Mouse (Mus musculus) liver, embryonic 11.5 days (tissue): ENCODE data around the gene Dusp28. TPM values are rescaled to one million over a fixed set of nuclear protein-coding genes. Genes with fewer than 3 reads are reported as not detected.
"Not testable (repeated sequence)": the region's sequence is repeated elsewhere in the genome, so short reads cannot be mapped to it uniquely, and the experiment has no call there.

Source experiments
- ATAC-seq: fragments of 200-750 bp; cut with Nextera tagmentation; replicated peaks from 2 replicates; pipeline ENCODE4 v1.8.0; 2017; ENCODE audit warnings: moderate number of reproducible peaks, mild to moderate bottlenecking, moderate TSS enrichment, moderate library complexity; ENCODE audit not compliant: low FRiP score
- DNase-seq: peaks from one replicate; pipeline ENCODE4 v3.0.0-alpha.2; 2017; ENCODE audit warnings: low spot score
- H3K27ac ChIP-seq: fragments of 300-500 bp; sonication (generic); 2 replicates; pipeline ENCODE4 v1.5.1; 2014; ENCODE audit warnings: mild to moderate bottlenecking, low read depth, low read length, control low read depth
- H3K27me3 ChIP-seq: fragments of 300-500 bp; sonication (generic); replicated peaks from 2 replicates; pipeline ENCODE4 v1.6.1; 2014; ENCODE audit warnings: low read length, mixed read lengths; ENCODE audit not compliant: control insufficient read depth, insufficient read depth
- H3K36me3 ChIP-seq: fragments of 300-500 bp; sonication (generic); 2 replicates; pipeline ENCODE4 v1.6.1; 2014; ENCODE audit warnings: mild to moderate bottlenecking, low read length, moderate library complexity, mixed read lengths; ENCODE audit not compliant: control insufficient read depth, insufficient read depth
- H3K4me1 ChIP-seq: fragments of 300-500 bp; sonication (generic); replicated peaks from 2 replicates; pipeline ENCODE4 v1.6.1; 2014; ENCODE audit warnings: low read length, mixed read lengths; ENCODE audit not compliant: control insufficient read depth, insufficient read depth
- H3K4me2 ChIP-seq: fragments of 300-500 bp; sonication (generic); 2 replicates; pipeline ENCODE4 v1.6.1; 2014; ENCODE audit warnings: mild to moderate bottlenecking, control low read depth, moderate library complexity
- H3K4me3 ChIP-seq: fragments of 300-500 bp; sonication (generic); 2 replicates; pipeline ENCODE4 v1.5.1; 2014; ENCODE audit warnings: low read depth, low read length, control low read depth
- H3K9ac ChIP-seq: fragments of 300-500 bp; sonication (generic); 2 replicates; pipeline ENCODE4 v1.6.1; 2014; ENCODE audit warnings: low read depth, low read length, control low read depth
- H3K9me3 ChIP-seq: fragments of 300-500 bp; sonication (generic); 2 replicates; pipeline ENCODE4 v1.6.1; 2016; ENCODE audit warnings: low read length, inconsistent platforms, mixed read lengths; ENCODE audit not compliant: control insufficient read depth
- WGBS: fragments of 180-500 bp; shearing (Covaris S2); extraction: QIAGEN DNeasy Blood & Tissue Kit; methylation state at CpG from one replicate; pipeline ENCODE4 v1.1.7; 2014; 5-methylcytosine and 5-hydroxymethylcytosine counted together
- polyA plus RNA-seq: library from polyadenylated mRNA; unstranded; fragments of >200 nt; fragmentation: Nextera tagmentation; extraction: Ambion mirVana; gene quantifications from 2 replicates; pipeline ENCODE4 v1.2.1, GENCODE M21; 2014

Dusp28 gene
- polyA plus RNA-seq, 1 experiment from 2014 or later, result 10.7 TPM

GRCm38 (mm10) chr1:92943219-92943989 is 36.6 kb downstream of the Dusp28 start:
- 93% methylated on average over 19 of the region's 19 CpGs for WGBS
- Histone ChIP-seq H3K27ac (no peak overlapping the region), H3K4me3 (no peak overlapping the region), H3K9me3 (no peaks in the 10 kb centered on the region), H3K27me3 (no peaks in the 10 kb centered on the region), H3K9ac (no peak overlapping the region), H3K36me3 (peaks cover 17% of the 10 kb centered on the region), H3K4me2 (no peak overlapping the region), H3K4me1 (no peaks in the 10 kb centered on the region)
- no peak for DNase-seq
- no peak for ATAC-seq

GRCm38 (mm10) chr1:92947966-92948365 is 41.2 kb downstream of the Dusp28 start:
- no peak for ATAC-seq
- H3K36me3 ChIP-seq, result peaks cover 9% of the 10 kb centered on the region

GRCm38 (mm10) chr1:92949426-92949825 is 42.6 kb downstream of the Dusp28 start:
- no peaks in the 10 kb centered on the region for H3K4me1 ChIP-seq
- H3K9me3 ChIP-seq, result no peaks in the 10 kb centered on the region
- no peaks in the 10 kb centered on the region for H3K27me3 ChIP-seq
- DNase-seq, result no peak
- H3K4me2 ChIP-seq, result no peak overlapping the region
- no peak overlapping the region for H3K4me3 ChIP-seq
- no peak overlapping the region for H3K27ac ChIP-seq
- H3K36me3 ChIP-seq, result peaks cover 9% of the 10 kb centered on the region
- ATAC-seq, result no peak
- no peak overlapping the region for H3K9ac ChIP-seq
- 61% methylated on average over 6 of the region's 6 CpGs for WGBS

More at GRCm38 (mm10) chr1:92947966-92948365, 41.2 kb downstream of the Dusp28 start:
- H3K9ac ChIP-seq, result no peak overlapping the region
- H3K27me3 ChIP-seq, result no peaks in the 10 kb centered on the region
- DNase-seq, result no peak
- no peaks in the 10 kb centered on the region for H3K9me3 ChIP-seq
- H3K27ac ChIP-seq, result no peak overlapping the region
- no peak overlapping the region for H3K4me2 ChIP-seq
- no peak overlapping the region for H3K4me3 ChIP-seq
- H3K4me1 ChIP-seq, result no peaks in the 10 kb centered on the region
- 91% methylated on average over 3 of the region's 3 CpGs for WGBS

DNA sequence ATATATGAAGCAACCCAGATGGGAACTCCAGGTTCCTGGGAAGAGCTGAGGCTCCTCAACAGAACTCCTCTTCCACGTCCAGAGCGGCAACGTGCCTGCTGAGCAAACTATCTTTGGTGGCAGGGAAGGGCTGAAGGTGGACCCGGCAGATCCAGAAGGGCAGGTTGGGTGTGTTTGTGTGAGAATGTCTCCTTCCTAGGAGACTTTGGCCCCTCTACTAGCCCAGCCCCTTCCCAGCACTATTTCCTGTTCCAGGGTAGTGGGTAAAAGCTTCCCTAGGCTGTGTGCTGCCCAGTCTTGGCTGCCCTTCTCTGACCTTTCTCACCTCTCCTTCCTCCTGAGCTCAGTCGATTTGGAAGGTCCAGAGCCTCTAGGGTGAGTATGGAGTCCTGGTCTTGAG is 43.8 kb downstream of the Dusp28 start, which contains the start of gene Gpr35:
Gene Gpr35, plus strand, starts transcription at position 259 of the 400 bp plus-strand sequence.
- WGBS, result 62% methylated on average over 5 of the region's 5 CpGs
- no peak within 1 kb of the TSS for H3K4me2 ChIP-seq
- no peak within 1 kb of the TSS for H3K9ac ChIP-seq
- no peak within 1 kb of the TSS for H3K27ac ChIP-seq
- no peaks in the 10 kb centered on the region for H3K27me3 ChIP-seq
- H3K36me3 ChIP-seq, result 0 out of 2 replicates have a peak, but pooled peaks cover 5% of the 10 kb centered on the region
- DNase-seq (no peak), ATAC-seq (no peak)
- no peak within 1 kb of the TSS for H3K4me3 ChIP-seq
- H3K4me1 ChIP-seq, result no peaks in the 10 kb centered on the region
- H3K9me3 ChIP-seq, result no peaks in the 10 kb centered on the region

DNA sequence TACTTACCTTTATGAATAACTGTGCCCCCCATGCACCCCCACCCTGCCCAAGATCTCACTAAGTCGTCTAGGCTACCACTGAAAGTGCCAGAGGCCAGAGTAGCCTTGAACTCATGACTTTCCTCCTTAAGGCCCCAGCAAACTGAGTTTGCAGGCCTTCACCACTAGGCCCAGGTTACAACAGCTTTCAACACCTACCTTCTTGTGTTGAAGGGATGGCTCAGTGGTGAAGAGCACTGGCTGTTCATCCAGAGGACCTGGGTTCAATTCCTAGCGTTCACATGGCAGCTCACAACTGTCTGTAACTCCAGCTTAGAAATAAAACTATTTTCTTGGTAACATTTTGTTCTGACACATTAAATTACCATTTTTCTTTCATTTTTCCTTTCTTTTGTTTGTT is 46.9 kb downstream of the Dusp28 start:
- no peak overlapping the region for H3K9ac ChIP-seq
- H3K27me3 ChIP-seq, result no peaks in the 10 kb centered on the region
- ATAC-seq (no peak), DNase-seq (no peak)
- no peak overlapping the region for H3K4me3 ChIP-seq
- no peaks in the 10 kb centered on the region for H3K9me3 ChIP-seq
- H3K4me1 ChIP-seq, result no peaks in the 10 kb centered on the region
- no peaks in the 10 kb centered on the region for H3K36me3 ChIP-seq
- no peak overlapping the region for H3K27ac ChIP-seq
- no peak overlapping the region for H3K4me2 ChIP-seq
- 66% methylated on average over 2 of the region's 2 CpGs for WGBS

DNA sequence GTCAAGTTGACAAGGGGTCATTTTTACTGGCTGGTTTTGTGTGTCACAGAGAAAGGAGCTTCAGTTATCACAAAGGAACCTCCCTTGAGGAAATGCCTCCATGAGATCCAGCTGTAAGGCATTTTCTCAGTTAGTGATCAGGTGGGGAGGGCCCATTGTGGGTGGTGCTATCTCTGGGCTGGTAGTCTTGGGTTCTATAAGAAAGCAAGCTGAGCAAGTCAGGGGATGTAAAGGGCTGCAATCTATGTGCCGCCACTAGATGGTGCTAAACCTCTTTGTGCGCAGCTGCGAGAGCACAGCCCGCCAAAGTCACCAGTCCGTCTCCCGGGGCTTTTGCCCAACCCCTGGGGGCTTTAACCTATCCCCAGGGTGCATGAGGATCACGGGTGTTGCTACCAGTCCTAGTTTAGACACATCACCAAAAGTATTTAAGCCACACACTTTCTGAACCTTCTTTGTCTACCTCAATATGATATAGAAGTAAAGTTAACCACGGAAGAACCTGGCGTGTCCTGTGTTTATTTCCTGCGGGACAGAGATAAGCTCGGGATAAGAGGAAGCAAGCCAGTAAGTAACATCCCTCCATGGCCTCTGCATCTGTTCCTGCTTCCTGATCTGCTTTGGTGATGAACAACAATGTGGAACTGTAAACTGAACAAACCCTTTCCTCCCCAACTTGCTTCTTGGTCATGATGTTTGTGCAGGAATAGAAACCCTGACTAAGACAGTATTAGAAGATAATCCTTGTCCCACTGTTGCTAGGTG is 50.0 kb downstream of the Dusp28 start:
- ATAC-seq, result peak; percentile 57
- not testable (repeated sequence) for DNase-seq, H3K27me3 ChIP-seq, H3K4me3 ChIP-seq, H3K36me3 ChIP-seq, H3K27ac ChIP-seq, H3K4me1 ChIP-seq, H3K9me3 ChIP-seq
- Histone ChIP-seq H3K9ac (peak overlapping the region; percentile 7; the same call in 1 of the 2 replicates), H3K4me2 (peak overlapping the region; percentile 54)
- WGBS, result 3% methylated on average over 10 of the region's 11 CpGs

Other genes starting within 250 kb of the Dusp28 start
- gene Gpc1, start 75.3 kb upstream of the Dusp28 start, polyA plus RNA-seq, result 14.5 and 15.2 TPM in 2 replicates
- gene Ankmy1, start 4.1 kb upstream of the Dusp28 start, polyA plus RNA-seq, result 0.16 and 0.25 TPM in 2 replicates
- 24.7 and 26.5 TPM in 2 replicates for gene Rnpepl1, start 3.8 kb downstream of the Dusp28 start, polyA plus RNA-seq
- 20.9 and 21.3 TPM in 2 replicates for gene Capn10, start 27.4 kb downstream of the Dusp28 start, polyA plus RNA-seq
- gene Gpr35, start 43.9 kb downstream of the Dusp28 start, polyA plus RNA-seq, result 0.27 and 0.71 TPM in 2 replicates
- gene Aqp12, start 99.4 kb downstream of the Dusp28 start, polyA plus RNA-seq, result not detected in 2 replicates
- gene Kif1a, start 195.0 kb downstream of the Dusp28 start, polyA plus RNA-seq, result 2.2 TPM in 2 replicates
- 1.1 and 1.6 TPM in 2 replicates for gene Agxt, start 228.3 kb downstream of the Dusp28 start, polyA plus RNA-seq